Mouse (Mus musculus) hindbrain, embryonic 14.5 days (tissue): Measurements from ENCODE around the gene Cfap126. TPM values are rescaled to one million over a fixed set of nuclear protein-coding genes. Genes with fewer than 3 reads are reported as not detected.

Experiments used
- ATAC-seq: fragments of 200-750 bp; cut with Nextera tagmentation; 2 replicates; pipeline ENCODE4 v1.8.0; 2017; ENCODE audit warnings: moderate number of reproducible peaks, mild to moderate bottlenecking, moderate TSS enrichment, moderate library complexity; ENCODE audit not compliant: low FRiP score
- DNase-seq: peaks from one replicate; pipeline ENCODE4 v3.0.0-alpha.2; 2015; ENCODE audit warnings: low spot score
- H3K27ac ChIP-seq: fragments of 300-500 bp; sonication (generic); 2 replicates; pipeline ENCODE4 v1.5.1; 2014; ENCODE audit warnings: mild to moderate bottlenecking, moderate library complexity
- H3K27me3 ChIP-seq: fragments of 300-500 bp; sonication (generic); 2 replicates; pipeline ENCODE4 v1.6.1; 2014; ENCODE audit warnings: mild to moderate bottlenecking, low read length, mixed read lengths; ENCODE audit not compliant: control insufficient read depth, insufficient read depth
- H3K36me3 ChIP-seq: fragments of 300-500 bp; sonication (generic); replicated peaks from 2 replicates; pipeline ENCODE4 v1.6.1; 2014; ENCODE audit not compliant: control insufficient read depth, insufficient read depth
- H3K4me1 ChIP-seq: fragments of 300-500 bp; sonication (generic); replicated peaks from 2 replicates; pipeline ENCODE4 v1.6.1; 2014; ENCODE audit warnings: antibody characterized with exemption, low read length, mixed read lengths; ENCODE audit not compliant: control insufficient read depth, insufficient read depth
- H3K4me2 ChIP-seq: fragments of 300-500 bp; sonication (generic); replicated peaks from 2 replicates; pipeline ENCODE4 v1.6.1; 2014; ENCODE audit warnings: mild to moderate bottlenecking, moderate library complexity
- H3K4me3 ChIP-seq: fragments of 300-500 bp; sonication (generic); replicated peaks from 2 replicates; pipeline ENCODE4 v1.5.1; 2014; ENCODE audit warnings: mild to moderate bottlenecking, low read length
- H3K9ac ChIP-seq: fragments of 300-500 bp; sonication (generic); 2 replicates; pipeline ENCODE4 v1.6.1; 2014
- H3K9me3 ChIP-seq: fragments of 300-500 bp; sonication (generic); 2 replicates; pipeline ENCODE4 v1.6.1; 2016; ENCODE audit warnings: low read length; ENCODE audit not compliant: control insufficient read depth
- WGBS: fragments of 180-500 bp; shearing (Covaris S2); extraction: QIAGEN DNeasy Blood & Tissue Kit; methylation state at CpG from one replicate; pipeline ENCODE4 v1.1.7; 2014; 5-methylcytosine and 5-hydroxymethylcytosine counted together
- polyA plus RNA-seq: library from polyadenylated mRNA; unstranded; fragments of >200 nt; fragmentation: Nextera tagmentation; extraction: Ambion mirVana; gene quantifications from 2 replicates; pipeline ENCODE4 v1.2.1, GENCODE M21; 2014

Cfap126 gene
- polyA plus RNA-seq, 1 experiment from 2014 or later = 20.3 TPM

DNA sequence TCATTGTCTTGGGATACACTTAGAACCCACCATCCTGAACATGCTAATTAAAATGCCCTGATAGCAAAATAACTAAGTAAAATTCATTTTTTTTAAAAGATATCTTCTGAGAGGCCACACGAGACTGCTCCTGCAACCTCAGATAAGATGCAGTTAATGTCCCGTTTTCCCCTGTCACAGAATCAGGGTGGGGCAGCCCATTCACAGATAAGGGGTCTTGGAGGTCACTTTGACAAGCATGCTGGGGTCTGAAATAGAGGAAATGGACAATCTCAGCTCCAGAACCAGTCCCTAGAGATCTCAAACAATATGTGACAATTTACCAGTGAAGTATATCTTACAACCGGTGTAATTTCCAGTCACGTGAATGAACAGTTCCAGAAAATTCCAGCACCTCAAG is 2.6 kb downstream of the Cfap126 start:
- no peaks in the 10 kb centered on the region for H3K27me3 ChIP-seq
- H3K36me3 ChIP-seq = no peaks in the 10 kb centered on the region
- no peak for ATAC-seq
- H3K9me3 ChIP-seq = no peaks in the 10 kb centered on the region
- no peak overlapping the region for H3K4me2 ChIP-seq
- H3K9ac ChIP-seq = no peak overlapping the region
- 74% methylated on average over 4 of the region's 4 CpGs for WGBS
- H3K27ac ChIP-seq = no peak overlapping the region
- no peak for DNase-seq
- H3K4me3 ChIP-seq = no peak overlapping the region
- H3K4me1 ChIP-seq = no peaks in the 10 kb centered on the region; the same call in 1 of the 2 replicates

DNA sequence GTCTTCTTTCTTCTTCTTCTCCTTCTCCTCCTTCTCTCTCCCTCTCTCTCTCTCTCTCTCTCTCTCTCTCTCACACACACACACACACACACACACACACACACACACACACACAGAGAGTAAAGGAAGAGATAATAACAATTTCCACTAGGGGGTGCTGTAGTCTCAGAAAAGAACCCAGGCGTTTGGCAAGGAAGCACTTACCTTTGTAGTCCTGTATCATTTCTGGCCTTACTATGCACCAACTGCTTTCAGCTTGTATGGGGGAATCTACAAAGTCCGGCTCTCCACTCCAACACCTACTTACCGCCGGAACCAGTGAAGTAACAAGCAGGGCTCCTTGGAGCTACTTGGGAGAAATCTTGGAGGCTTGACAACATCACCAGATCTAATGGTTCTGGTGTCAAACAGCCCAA is 4.6 kb downstream of the Cfap126 start:
- Histone ChIP-seq H3K4me3 (no peak overlapping the region), H3K36me3 (no peaks in the 10 kb centered on the region), H3K9ac (no peak overlapping the region), H3K4me1 (no peaks in the 10 kb centered on the region; the same call in 1 of the 2 replicates), H3K27ac (no peak overlapping the region), H3K9me3 (no peaks in the 10 kb centered on the region), H3K27me3 (no peaks in the 10 kb centered on the region), H3K4me2 (no peak overlapping the region)
- DNase-seq (peak; percentile 90), ATAC-seq (peak; percentile 60; the same call in 1 of the 2 replicates)
- WGBS = 16% methylated on average over 4 of the region's 4 CpGs

DNA sequence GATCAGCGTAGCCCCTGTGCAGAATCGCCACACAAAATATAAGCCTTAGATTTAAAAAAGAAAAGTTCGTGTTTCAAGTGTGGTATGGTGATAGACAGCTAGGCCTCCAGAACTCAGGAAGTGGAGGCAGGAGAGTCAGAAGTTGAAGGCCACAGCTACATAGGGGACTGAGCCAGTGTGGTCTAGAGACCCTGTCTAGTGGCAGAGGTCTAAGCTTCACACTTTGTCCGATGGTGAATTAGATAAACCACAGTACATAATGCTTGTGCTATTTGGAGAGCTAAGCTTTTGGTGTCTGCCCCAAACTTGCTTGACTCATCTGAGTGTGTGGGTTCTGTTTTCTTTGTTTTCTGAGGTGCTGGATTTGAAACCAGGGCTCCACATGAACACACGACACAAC is 5.3 kb downstream of the Cfap126 start:
- no peaks in the 10 kb centered on the region for H3K4me1 ChIP-seq
- no peak overlapping the region for H3K27ac ChIP-seq
- DNase-seq (no peak), ATAC-seq (no peak)
- no peaks in the 10 kb centered on the region for H3K27me3 ChIP-seq
- H3K36me3 ChIP-seq = no peaks in the 10 kb centered on the region
- H3K9ac ChIP-seq = no peak overlapping the region
- H3K9me3 ChIP-seq = no peaks in the 10 kb centered on the region
- no peak overlapping the region for H3K4me2 ChIP-seq
- no peak overlapping the region for H3K4me3 ChIP-seq
- WGBS = 92% methylated on average over 5 of the region's 5 CpGs

GRCm38 (mm10) chr1:171119405-171119804 is 5.7 kb downstream of the Cfap126 start:
- no peaks in the 10 kb centered on the region for H3K36me3 ChIP-seq
- H3K9ac ChIP-seq = no peak overlapping the region
- H3K4me3 ChIP-seq = no peak overlapping the region
- H3K27me3 ChIP-seq = no peaks in the 10 kb centered on the region
- no peaks in the 10 kb centered on the region for H3K4me1 ChIP-seq
- no peak for ATAC-seq
- WGBS = 89% methylated on average over 14 of the region's 14 CpGs
- DNase-seq = no peak
- no peaks in the 10 kb centered on the region for H3K9me3 ChIP-seq
- H3K4me2 ChIP-seq = no peak overlapping the region
- H3K27ac ChIP-seq = no peak overlapping the region

DNA sequence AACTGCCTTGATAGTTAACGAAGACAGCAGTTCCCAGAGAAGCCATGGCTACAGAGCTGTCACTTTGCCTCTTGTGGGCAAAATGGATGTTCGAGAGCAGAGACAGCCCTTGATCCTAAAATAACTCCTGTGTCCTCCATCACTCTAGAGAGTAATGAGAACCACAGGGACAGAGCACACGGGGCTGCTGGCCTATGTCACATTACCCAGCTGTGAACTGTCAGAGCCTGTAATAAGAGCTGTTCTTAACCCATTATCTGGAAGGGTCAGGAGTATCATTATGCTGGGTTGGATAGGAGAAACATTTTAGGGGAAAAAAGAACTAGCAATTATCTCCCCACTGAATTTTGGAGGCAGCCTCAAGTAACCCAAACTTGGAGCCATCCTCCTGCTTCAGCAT is 7.2 kb downstream of the Cfap126 start:
- ATAC-seq (no peak), DNase-seq (no peak)
- H3K4me1 ChIP-seq = no peaks in the 10 kb centered on the region
- H3K9ac ChIP-seq = no peak overlapping the region
- no peak overlapping the region for H3K4me2 ChIP-seq
- H3K36me3 ChIP-seq = no peaks in the 10 kb centered on the region
- H3K4me3 ChIP-seq = no peak overlapping the region
- WGBS = 66% methylated on average over 3 of the region's 3 CpGs
- H3K9me3 ChIP-seq = no peaks in the 10 kb centered on the region
- no peaks in the 10 kb centered on the region for H3K27me3 ChIP-seq
- H3K27ac ChIP-seq = no peak overlapping the region

DNA sequence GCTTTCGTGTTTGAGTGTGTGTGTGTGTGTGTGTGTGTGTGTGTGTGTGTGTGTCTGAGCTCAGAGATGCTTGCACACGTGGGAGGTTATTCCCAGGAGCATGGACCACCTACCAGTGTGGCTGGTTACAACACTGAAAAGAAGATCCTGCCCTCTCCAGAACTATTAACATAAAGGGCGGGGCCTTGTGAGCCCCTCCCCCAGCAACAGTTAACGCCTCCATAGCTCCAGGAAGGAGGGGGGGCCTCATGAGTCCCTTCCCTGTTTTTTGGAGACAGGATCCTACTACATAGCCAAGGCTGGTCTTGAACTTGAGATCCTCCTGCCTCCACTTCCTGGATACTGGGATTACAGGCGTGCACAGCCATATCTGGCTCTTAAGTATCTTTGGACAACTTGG is 8.1 kb downstream of the Cfap126 start:
- DNase-seq = no peak
- H3K4me1 ChIP-seq = no peaks in the 10 kb centered on the region
- no peak overlapping the region for H3K27ac ChIP-seq
- no peak overlapping the region for H3K9ac ChIP-seq
- no peaks in the 10 kb centered on the region for H3K27me3 ChIP-seq
- H3K4me3 ChIP-seq = no peak overlapping the region
- H3K36me3 ChIP-seq = no peaks in the 10 kb centered on the region; the same call in 1 of the 2 replicates
- WGBS = 51% methylated on average over 5 of the region's 5 CpGs
- no peak for ATAC-seq
- H3K4me2 ChIP-seq = no peak overlapping the region
- H3K9me3 ChIP-seq = no peaks in the 10 kb centered on the region

DNA sequence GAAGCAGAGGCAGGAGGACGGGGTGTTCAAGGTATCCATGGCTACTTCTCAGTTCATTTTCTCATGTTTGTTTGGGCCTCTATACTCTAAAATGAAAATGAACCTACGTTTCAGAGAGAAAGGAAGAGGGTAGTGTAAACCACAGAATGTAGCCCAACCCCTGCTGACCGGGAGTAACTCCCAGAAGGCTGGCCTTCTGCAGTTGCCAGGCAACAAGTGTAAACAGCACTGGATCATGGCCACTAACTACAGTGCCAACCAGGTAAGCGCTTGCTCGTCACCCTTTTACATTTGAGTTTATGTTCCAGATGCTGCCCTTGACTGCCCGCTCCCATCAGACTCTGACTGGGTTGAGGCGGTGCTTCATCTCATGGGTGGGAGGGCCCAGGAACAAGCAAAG is 9.2 kb downstream of the Cfap126 start:
- no peak overlapping the region; the same call in 1 of the 2 replicates for H3K4me2 ChIP-seq
- WGBS = 25% methylated on average over 7 of the region's 7 CpGs

DNA sequence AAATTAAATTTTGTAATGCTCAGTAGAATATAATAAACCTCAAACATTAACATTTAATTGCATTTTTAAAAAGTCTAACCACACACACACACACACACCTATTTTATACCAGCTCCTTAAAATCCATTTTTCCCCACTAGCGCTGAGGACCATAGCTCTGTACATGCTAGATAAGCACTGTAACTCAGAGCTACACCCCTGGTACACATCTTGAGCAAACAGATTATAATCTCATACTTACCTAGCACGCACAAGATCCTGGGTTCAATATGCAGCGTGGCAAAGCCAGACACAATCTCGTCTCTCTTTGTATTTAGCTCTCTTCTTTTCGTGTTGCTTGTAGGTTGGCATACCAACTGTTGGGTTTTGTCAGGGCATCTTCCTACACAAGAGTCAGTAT is 10.7 kb downstream of the Cfap126 start:
- Histone ChIP-seq H3K9ac (no peak overlapping the region), H3K36me3 (peaks cover 17% of the 10 kb centered on the region), H3K27ac (no peak overlapping the region), H3K27me3 (no peaks in the 10 kb centered on the region), H3K4me3 (no peak overlapping the region), H3K4me2 (no peak overlapping the region), H3K4me1 (no peaks in the 10 kb centered on the region), H3K9me3 (no peaks in the 10 kb centered on the region)
- no peak for ATAC-seq
- WGBS = 90% methylated on average over 5 of the region's 5 CpGs
- DNase-seq = no peak

More for the DNA sequence above, 9.2 kb downstream of the Cfap126 start:
- Histone ChIP-seq H3K27me3 (no peaks in the 10 kb centered on the region), H3K9me3 (no peaks in the 10 kb centered on the region), H3K4me3 (no peak overlapping the region), H3K9ac (no peak overlapping the region), H3K27ac (no peak overlapping the region), H3K4me1 (no peaks in the 10 kb centered on the region), H3K36me3 (peaks cover 3% of the 10 kb centered on the region; the same call in 1 of the 2 replicates)
- DNase-seq = no peak
- no peak for ATAC-seq

GRCm38 (mm10) chr1:171129251-171129650 is 15.5 kb downstream of the Cfap126 start:
- Histone ChIP-seq H3K4me3 (no peak overlapping the region), H3K4me2 (no peak overlapping the region), H3K36me3 (peaks cover 56% of the 10 kb centered on the region), H3K4me1 (no peaks in the 10 kb centered on the region), H3K9me3 (no peaks in the 10 kb centered on the region), H3K9ac (no peak overlapping the region), H3K27ac (no peak overlapping the region), H3K27me3 (no peaks in the 10 kb centered on the region)
- DNase-seq (no peak), ATAC-seq (no peak)
- 66% methylated on average over 7 of the region's 7 CpGs for WGBS

- no peak for ATAC-seq
- Histone ChIP-seq H3K9me3 (no peaks in the 10 kb centered on the region), H3K36me3 (peaks cover 74% of the 10 kb centered on the region), H3K27me3 (no peaks in the 10 kb centered on the region), H3K27ac (no peak overlapping the region), H3K4me2 (no peak overlapping the region), H3K9ac (no peak overlapping the region), H3K4me3 (no peak overlapping the region), H3K4me1 (no peaks in the 10 kb centered on the region)
- no peak for DNase-seq
- 91% methylated on average over 1 of the region's 1 CpGs for WGBS
Observed at GRCm38 (mm10) chr1:171130971-171131370, 17.3 kb downstream of the Cfap126 start.
